Mouse (Mus musculus): ENCODE data around the gene Mmp9.

Mmp9 gene

DNA sequence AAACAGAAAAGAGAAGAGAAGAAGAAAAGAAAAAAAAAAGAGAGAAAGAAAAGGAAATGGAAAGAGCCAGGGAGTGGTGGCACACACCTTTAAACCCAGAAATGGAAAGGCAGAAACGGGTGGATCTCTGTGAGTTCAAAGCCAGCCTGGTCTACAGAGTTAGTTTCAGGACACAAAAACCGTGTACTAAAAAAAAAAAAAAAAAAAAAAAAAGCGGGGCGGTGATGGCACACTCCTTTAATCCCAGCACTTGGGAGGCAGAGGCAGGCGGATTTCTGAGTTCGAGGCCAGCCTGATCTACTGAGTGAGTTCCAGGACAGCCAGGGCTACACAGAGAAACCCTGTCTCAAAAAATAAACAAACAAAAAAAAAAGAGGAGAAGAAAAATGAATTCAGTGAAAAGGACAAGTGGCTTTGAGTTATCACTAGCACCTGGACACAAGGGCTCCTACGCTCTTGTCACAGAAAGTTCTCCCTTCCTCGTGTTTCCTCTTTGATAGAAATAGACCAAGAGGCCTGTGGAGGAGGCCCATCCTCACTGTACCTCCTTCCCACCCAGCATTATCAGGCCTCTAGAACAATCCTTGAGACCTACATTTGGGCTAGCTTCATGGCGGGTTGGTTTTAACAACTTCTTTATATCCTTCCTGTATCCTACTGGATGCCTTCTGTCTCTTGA is 27.7 kb upstream of the Mmp9 start:
- no peak for DNase-seq

DNA sequence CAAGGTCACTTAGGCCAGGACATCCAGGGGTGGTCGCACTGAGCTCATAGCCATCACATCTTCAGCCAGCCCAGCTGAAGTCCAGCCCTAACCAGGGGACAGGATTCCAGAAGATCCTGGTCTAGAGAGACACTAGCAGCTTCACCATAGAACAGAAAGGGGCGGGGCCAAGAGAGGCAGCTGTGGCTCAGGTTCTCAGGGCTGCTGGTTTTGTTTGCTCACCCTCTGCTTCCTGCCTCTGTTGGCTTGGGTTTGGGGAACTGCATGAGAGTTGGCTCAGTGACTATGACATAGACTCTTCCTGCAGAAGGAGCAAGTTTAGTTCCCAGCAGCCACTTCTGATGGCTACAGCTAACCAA is 27.2 kb upstream of the Mmp9 start:
- DNase-seq = no peak

DNA sequence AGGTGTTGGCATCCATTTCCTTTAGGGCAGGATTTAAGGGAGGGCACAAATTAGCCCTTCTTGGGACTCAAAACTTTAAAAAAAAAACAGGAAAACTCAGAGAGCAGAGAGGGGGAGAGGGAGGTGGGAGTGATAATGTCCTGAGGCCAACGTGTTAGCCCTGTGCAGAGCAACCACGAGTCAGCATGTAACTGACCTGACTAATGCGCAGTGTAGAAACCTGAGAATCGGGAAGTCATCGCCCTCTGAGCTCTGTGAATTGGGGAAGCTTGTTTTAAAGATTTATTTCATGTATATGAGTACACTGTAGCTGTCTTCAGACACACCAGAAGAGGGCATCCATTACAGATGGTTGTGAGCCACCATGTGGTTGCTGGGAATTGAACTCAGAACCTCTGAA is 23.8 kb upstream of the Mmp9 start:
- no peak for DNase-seq

DNA sequence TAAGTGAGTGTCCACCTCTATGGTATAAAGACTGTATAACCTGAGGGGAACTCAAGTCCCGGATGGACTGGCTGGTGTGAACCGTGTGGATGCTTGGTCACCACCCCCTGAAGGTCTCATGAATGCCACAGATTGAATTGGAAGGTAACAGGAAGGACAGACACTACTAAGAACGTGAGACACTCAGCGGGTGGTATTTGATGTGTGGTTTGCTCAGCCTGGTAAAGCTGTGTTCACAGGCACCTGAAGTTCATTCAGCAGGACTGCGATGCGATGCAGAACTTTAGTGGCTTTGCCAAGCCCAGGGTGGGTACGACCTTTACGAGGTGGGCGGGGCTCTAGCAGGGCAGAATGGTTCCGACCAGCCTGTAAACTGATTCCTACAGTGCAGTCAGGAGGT is 23.2 kb upstream of the Mmp9 start:
- no peak for DNase-seq

DNA sequence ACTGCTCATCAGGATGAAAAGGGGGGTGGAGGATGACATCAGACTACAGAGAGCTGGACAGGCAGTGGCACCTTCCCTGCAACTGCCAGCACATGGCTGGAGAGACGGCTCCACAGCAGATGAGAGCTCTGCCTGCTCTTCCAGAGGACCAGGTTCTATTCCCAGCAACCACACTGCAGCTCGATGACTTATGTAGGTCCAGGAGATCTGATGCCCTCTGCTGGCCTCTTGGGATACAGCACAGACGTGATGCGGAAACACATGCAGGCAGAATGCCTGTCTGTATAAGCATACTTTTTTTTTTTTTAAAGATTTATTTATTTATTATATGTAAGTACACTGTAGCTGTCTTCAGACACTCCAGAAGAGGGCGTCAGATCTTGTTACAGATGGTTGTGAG is 22.3 kb upstream of the Mmp9 start:
- DNase-seq = no peak

DNA sequence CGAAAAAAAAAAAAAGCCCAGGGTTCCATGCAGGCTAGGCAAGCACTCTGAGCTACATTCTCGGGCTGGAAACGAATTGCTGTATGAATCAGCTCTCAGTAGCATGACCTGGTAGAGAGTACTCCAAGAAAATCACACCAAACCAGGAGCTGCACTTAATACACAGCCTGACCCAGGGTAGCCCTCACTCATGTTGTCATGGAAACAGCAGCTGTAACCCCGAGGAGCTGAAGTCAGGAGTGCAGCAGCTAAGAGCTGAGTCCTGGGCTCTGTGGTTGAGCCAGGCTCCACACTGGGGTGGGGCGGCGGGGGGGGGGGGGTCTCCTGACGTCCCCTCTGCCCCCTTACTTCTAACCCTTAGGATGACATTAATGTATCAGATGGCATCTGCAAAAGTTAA is 18.6 kb upstream of the Mmp9 start:
- no peak for DNase-seq

DNA sequence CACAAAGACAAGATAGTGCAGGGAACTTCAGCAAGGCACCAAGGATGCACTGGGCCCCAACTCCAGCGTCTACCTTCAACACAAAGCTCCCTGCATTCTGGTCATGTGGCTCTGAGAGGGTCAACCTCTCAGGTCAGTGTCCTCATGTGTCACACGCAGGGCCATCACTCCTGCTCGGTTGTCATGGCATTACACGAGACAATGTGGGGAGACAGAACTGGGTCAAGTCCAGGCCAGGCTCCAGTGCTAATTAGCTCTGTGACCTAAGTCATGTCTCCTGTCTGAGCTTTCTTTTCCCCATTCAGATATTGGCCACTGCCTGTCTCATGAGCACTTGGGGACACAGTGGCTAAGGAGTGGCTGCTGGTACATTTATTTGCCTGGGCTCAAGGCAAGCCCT is 17.3 kb upstream of the Mmp9 start:
- DNase-seq = no peak

DNA sequence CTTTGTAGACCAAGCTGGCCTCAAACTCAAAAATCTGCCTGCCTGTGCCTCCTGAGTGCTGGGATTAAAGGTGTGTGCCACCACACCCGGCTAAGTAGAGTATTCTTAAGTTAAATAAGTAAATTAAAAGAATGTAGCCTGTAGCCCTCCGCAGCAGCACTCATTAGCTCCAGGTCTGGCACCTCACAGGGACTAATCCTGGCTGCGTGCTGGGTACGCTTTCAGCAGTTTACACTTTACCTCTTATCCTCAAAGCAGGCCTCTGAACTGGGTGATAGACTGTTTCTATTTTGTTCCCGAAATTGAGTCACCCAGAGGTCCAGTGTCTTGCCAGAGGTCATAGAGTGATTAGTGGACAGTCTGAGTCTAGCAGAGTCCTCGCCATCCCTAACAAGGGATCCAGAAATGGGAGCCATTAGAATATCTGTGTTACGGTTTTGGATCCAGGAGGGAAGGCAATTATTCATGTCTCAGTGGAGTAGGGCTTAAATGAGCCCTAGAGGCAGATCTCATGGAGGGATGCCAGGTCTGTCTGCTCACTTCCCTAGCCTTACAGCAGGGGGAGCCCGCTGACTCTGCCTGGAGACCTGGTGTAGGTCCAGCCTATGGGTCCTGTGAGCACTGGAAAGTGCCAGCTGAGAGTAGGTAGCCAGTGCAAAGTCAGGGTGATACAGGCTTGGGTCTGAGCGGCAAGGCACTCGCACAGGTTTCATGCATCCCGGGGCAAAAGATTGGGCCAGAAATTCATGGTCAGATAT is 16.3 kb upstream of the Mmp9 start:
- peak; percentile 96 for DNase-seq

DNA sequence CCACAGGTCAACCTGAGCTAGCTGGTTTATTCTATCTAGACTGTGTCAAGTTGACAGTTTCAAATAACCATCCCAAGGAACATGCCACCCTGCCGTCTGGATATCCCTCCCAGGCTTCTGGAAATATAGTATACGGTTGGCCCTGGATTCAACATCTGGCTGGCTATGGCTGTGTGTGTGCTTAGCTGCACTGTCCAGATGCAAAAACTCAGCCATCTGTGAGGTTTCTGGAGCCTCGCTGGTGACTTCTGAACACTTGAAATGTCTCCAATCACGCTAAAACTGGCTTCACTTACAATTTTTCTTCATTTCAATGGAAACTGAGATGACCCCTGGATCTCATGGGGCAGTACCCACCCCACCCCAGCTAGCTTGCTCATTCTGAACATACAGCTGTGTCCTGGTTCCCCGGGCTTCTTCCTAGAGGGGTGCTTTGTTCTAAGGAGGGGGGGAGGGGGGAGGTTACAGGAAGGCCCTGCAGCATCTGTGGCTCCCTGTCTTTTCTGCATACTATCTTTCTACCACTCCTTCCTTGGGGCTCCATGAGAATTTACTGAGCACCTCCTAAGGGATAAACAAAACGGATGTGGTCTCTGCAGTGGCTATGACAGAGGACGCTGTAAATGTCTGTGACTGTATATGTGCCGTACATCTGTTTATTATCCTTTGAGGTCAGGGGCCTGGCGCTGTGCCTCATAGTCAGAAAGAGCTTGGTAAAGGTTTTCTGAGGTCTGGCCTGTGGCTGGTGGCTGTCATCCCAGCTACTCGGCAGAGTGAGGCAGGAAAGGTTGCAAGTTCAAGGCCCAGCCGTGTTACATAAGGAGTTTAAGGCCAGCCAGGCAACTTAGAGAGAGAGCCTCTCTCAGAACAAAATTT is 9.6 kb upstream of the Mmp9 start:
- no peak for DNase-seq

DNA sequence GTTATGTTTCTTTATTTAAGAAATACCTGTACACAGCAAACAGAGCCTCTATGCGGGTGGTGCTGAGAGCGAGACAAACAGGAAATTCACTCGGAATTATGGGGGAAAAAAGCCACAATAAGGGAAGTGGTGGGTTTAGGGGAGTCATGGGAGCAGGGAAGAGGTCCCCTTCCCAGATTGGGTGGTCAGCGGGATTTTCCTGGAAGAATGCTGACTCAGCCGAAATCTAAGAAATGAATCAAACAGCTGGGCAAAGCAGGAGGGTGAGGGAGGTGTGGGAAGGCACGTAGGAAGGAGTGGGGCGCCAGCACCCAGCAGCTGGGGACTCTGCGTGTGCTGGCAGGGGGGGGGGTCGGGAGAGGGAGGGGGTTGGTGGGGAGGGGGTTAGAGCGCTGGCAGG is 7.0 kb upstream of the Mmp9 start:
- no peak for DNase-seq

DNA sequence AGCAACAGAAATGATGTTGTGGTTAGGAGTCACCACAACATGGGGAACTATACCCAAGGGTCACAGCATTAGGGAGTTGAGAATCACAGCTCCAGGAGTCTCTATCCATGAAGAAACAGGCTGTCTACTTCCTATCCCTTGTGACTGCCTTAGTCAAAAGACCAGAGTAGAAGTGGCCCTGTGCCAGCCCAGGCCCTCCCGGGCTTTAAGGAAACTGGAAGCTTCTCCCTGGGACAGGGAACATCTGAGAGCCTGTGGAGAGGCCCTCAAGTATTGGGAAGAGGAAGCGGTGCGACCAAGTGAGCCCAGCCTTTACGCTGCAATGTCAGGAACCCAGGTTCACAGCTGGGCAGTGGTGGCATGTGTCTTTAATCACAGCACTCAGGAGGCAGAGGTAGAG is 4.6 kb upstream of the Mmp9 start:
- no peak for DNase-seq

DNA sequence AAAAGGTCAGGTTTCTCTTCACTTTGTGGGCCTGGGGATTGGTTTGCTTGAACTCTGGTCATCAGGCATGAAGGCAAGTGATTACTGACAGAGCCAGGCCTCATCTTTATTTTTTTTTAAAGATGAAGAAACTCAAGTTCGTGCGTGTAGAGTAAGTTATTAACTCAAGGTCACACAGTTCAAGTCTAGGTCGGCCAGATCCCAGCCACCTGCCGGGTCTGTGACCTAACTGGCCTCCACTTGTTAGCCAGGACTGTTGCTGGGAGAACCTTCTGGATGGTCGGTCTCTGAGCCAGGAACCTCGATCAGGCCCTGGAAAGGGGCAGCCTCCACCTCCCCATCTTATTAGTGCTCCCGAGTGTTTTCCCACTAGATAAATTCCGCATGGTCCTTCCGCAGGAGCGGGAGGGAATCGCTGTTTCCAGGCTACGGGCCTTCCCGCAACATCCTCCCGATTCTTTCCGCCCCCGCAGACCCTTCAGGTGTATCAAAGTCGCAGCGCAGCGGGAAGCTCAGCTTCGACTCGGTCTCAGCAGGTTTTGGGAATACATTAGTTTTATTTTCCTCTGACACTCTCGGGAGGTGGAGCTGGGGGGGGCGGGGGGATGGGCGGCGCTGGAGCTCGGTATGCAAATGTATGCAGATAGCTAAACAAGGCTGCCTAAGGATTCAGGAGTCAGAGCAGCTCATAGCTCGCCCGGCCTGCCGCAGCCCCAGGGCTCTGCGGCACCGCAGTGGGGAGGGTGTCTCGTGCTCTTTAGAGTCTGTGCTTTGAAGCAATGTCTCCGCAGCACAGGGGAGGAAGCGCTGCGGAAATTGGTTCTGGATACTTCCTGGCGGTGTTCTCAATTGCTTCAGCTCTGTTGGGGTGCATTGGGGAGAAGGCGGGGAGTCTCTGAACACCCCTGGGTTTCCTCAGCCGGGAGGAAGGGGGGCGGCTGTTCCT is 2.2 kb upstream of the Mmp9 start:
- peak; percentile 75 for DNase-seq

DNA sequence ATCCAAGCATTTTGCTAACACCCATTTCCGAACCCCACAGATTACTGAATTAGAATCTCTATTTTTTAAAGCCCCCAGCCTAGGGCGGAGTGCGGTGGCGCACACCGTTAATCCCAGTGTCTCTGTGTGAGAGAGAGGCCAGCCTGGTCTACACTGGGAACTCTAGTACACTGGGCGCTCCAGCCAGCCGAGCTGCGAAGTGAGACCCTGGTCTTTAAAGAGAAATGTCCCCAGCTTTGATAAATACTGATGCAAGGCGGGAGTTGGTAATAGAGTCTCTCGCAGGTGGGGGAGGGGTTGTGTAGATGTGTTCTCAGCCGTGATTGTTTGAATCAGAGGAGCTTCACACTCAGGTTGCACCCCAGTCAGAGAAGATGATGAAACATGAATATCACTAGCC is 1.5 kb upstream of the Mmp9 start:
- DNase-seq = peak; percentile 44

DNA sequence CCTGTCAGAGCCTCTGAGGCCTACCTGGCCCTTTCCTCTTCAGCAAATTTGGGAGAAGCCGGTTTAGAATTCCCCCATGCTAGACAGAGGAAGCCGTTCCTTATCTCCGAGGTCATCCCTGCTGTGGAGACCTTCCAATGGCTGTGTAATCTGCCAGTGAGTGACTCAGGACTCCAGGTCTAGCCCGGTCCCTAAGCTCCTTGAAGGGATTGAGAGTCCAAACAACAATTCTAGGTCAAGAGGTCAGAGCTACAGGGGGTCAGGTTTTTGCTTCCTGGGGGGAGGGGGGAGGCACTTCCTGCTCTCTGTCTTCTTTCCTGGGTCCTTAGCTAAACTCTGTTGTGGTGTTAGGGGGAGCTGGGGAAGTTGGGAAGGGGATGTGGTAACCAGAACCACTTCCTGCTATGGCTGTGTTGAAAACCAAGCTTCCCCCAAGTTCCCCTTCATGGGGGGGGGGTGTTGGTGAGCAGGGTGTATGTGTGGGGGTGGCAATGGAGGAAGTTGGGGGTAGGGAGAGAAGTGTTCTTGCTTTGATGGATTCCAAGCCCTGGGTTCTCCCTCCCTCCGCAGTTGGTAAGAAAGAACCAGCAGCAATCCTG is 2.2 kb downstream of the Mmp9 start:
- no peak for DNase-seq

DNA sequence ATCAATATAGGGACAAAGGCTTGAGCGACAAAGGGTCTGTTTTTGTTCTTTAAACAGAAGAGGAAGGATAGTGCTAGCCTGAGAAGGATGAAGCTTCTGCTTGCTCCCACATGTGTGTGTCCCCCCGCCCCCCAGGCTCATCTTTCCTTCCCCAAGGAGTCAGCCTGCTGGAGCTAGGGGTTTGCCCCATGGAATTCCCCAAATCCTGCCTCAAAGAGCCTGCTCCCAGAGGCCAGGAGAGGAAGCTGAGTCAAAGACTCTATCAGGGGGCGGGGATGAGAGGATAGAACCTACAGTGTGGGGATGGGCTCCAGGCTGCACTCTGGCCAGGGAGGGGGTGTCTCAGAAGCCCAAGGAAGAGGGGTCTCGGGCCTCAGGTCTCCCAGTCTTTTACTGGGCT is 6.9 kb downstream of the Mmp9 start:
- DNase-seq = no peak

DNA sequence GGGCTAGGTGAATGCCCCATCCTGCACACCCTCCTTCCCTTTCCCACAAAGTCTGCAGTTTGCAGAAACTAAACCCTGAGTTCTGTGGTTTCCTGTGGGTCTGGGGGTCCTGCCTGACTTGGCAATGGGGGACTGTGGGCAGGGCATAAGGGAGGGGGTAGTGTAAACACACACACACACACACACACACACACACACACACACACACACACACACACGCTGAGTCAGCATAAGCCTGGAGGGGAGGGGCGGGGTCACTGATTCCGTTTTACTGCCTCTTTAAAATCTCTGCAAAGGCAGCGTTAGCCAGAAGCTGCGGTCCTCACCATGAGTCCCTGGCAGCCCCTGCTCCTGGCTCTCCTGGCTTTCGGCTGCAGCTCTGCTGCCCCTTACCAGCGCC is 7.3 kb downstream of the Mmp9 start:
- no peak for DNase-seq

DNA sequence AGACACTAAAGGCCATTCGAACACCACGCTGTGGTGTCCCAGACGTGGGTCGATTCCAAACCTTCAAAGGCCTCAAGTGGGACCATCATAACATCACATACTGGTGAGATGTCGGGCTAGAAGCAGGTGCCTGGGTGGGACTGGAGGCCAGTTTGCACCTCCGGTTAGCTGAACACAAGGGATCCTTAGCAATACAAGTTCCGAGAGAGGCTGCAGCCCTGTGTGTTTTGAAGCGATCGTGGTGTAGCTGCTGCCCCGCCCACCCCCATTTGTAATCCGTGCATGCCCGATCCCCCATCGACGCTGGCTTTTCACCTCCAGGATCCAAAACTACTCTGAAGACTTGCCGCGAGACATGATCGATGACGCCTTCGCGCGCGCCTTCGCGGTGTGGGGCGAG is 8.4 kb downstream of the Mmp9 start:
- DNase-seq = no peak

DNA sequence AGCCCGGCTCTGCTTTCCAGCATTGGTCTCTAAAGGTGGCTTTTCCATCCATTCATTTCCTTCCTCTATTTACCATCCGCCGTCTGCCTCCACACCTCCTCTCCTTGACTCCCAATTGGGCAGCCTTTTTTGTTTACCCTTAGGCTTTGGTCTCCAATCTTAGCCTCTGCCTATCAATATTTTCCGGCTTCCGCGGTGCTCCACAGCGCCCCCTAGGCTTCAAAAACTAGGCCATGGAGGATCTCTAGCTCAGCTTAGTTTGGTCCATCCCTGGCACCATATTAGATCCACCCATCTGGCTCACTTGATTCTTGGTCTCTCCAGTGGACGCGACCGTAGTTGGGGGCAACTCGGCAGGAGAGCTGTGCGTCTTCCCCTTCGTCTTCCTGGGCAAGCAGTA is 9.9 kb downstream of the Mmp9 start:
- DNase-seq = no peak

DNA sequence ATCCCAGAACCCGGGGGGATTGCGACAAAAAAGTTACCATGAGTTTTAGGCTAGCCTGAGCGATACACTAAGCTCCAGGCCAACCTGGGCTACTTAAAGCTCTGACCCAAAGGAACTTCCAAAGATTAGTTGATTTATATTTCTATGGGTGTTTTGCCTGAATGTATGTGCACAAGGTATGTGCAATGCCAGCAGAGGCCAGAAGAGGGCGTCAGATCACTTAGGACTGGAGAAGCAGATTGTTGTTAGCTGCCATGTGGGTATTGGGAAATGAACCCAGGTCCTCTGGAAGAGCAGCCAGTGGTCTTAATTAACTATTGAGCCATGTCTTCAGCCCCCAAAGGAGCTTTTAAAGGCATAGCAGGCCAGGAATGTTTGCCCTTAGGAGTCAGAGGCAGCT is 11.2 kb downstream of the Mmp9 start:
- DNase-seq = no peak

DNA sequence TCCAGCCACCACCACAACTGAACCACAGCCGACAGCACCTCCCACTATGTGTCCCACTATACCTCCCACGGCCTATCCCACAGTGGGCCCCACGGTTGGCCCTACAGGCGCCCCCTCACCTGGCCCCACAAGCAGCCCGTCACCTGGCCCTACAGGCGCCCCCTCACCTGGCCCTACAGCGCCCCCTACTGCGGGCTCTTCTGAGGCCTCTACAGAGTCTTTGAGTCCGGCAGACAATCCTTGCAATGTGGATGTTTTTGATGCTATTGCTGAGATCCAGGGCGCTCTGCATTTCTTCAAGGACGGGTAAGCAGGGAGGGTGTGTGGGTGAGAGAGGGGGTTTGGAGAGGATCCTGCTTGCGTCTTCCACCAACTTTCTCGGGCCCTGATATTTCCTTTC is 11.9 kb downstream of the Mmp9 start:
- DNase-seq = no peak

DNA sequence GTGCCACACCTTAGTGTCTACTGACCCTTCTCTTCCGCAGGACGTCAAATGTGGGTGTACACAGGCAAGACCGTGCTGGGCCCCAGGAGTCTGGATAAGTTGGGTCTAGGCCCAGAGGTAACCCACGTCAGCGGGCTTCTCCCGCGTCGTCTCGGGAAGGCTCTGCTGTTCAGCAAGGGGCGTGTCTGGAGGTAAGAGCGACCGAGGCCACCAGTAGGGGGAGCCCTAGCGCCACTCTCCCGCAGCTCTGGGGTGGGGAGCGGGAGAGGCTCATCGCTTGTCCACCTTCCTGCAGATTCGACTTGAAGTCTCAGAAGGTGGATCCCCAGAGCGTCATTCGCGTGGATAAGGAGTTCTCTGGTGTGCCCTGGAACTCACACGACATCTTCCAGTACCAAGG is 12.6 kb downstream of the Mmp9 start:
- DNase-seq = peak; percentile 91

DNA sequence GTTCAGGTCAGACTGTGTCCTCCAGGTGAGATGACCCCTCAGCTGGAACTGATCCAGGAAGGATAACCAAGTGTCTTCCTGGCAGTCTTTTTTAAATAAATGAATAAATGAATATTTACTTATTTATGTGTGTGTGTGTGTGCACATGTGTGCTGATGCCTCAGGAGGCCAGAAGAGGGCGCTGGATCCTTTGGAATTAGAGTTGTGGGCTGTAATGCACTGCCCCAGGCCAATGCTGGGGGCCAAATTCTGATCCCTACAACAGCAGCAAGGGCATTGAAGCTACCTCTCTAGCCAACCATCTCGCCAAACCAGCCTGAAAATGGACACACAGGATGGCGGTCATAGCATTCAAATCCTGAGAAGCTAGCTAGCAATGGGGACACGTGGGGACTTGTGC is 15.1 kb downstream of the Mmp9 start:
- no peak for DNase-seq

DNA sequence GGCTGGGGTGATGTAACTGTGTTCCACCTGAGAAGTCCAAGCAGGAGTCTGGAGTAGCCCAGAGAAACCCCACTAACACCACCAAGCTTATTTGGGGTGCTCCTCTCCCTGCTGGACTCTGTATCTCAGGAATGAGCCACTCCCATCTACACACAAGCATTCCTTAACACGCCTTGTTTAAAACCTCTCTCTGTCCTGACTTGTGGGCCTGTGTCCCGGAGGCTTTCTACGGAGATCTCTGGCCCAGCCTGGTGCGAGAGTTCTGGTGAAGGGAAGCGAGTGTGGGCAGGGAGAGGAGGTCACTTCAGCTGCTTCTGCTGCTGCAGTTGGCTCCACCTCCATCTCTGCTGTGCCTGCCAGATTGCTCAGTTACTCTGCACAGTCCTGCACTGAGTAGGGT is 15.6 kb downstream of the Mmp9 start:
- DNase-seq = no peak
